Mouse (Mus musculus) thymus, adult 18-20 months (tissue): ENCODE data around the gene Cand2.

Source experiments
- DNase-seq, 2 experiments: peaks; one replicate each; pipeline ENCODE4 v3.0.0; 2022; ENCODE audit warnings: mixed read lengths in 2 of 2

Cand2 gene

DNA sequence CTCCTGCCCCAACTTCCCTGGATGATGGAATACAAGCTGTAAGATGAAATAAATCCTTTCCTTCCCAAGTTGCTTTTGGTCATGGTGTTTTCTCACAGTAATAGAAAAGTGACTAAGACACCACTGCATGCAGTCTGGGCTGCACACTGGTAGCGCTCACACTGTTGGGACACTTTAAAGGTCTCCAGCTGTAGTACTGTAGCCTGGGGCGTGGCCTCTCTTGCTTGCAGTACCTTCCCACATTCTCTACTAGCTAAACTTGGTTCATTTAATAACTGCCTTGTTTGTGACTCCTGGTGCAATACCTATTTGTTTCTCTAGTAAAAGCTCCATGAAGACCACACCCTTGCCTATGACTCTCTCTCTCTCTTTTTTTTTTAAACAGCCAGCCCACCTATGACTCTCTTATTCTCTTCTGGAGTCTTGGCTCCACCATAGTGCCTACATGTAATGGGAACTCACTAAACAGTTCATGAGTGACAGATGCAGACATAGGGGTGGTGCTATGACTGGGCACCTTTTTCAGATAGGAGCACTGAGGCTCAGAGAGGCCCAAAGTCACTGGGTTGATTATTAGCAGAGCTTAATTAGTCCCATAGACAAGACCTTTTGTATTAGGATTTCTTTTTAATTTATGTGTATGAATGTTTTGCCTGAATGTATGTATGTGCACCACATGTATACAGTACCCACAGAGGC, 58.0 kb downstream of the Cand2 start:
- DNase-seq: no peak

DNA sequence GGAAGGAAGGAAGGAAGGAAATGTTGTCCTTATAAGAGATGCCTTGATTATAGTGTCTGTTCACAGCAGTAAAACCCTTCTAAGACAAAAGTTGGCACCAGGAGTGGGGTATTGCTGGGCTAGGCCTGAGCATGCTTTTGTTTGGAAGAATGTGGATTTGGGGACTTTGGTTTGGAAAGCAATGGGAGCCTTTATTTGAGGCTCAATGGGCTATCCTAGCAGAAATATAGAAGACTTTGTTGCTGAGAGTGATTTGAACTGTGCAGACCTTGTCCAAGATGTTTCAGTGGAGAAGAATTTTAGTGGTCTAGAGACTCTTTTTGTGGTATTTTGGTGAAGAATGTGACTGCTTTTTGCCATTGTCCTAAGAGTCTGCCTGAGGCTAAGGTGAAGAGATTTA, 59.5 kb downstream of the Cand2 start:
- DNase-seq: no peak

- peak; percentile 58 to 71 for DNase-seq
Observed at GRCm38 (mm10) chr6:115838161-115838597, 63.8 kb downstream of the Cand2 start, which contains the start of gene Efcab12. Gene Efcab12 (minus strand): TSS chr6:115838412.

DNA sequence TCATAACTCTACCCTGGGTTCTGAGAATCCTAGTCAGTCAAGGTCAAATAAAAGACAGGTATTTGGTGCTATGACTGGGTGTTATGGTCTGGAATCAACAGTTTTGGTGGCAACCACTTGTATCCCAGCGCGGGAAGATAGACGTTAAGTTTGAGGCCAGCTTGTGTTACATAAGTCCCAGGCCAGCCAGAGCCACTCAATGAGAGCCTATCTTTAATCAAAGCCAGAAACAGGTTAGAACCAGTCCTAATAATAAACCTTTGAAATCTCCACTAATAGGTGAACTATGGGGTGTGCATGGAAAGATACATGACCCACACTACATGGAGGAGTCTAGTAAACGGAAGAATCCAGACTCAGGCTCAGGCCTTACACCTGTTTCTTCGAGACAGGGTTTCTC, 64.4 kb downstream of the Cand2 start:
- no peak for DNase-seq

DNA sequence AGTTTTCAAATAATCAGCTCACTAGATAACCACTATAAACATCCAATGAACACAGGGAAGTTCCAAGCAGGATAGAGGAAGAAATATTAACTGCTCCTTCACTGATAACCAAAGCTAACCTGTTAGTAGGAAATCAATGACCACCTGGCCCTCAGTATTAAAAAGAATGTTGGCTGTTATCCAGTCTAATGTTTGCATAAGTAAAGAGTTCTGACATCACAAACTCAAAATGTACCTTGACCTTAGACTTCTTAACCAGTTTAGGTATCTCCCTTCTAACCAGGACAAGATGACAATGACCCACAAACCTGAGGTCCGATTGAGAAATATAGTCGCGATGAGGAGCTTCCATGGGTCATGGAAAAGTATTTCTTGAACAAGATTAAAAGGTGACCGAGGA, 70.7 kb downstream of the Cand2 start:
- DNase-seq: no peak

DNA sequence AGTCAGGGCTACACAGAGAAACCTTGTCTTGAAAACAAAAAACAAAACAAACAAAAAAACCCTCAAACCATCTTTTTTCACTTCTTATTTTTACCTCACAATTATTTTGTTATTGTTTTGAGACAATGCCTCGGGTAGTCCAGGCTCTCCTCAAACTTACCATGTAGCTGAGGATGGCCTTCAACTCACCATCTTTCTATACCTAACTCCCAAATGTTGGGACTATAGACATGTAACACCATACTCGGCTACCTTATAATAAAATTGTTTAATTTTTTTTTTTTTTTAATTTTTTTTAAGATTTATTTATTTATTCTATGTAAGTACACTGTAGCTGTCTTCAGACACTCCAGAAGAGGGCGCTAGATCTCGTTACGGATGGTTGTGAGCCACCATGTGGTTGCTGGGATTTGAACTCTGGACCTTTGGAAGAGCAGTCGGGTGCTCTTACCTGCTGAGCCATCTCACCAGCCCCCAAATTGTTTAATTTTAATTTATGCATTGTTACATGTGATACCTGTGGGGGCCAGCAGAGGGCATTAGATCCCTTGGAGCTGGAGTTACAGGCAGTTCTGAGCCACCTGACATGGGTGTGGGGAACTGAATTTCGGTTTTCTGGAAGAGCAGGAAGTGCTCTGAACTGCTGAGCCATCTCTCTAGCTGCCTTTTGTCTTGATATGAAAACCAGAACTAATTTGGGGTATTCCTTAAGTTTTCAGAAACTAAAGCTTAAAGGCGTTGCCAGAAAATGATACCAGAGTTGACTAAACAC, 72.5 kb downstream of the Cand2 start:
- peak; percentile 21 to 43 for DNase-seq

GRCm38 (mm10) chr6:115848598-115849304, 74.4 kb downstream of the Cand2 start:
- DNase-seq: no peak

GRCm38 (mm10) chr6:115852446-115853090, 78.2 kb downstream of the Cand2 start:
- no peak for DNase-seq

DNA sequence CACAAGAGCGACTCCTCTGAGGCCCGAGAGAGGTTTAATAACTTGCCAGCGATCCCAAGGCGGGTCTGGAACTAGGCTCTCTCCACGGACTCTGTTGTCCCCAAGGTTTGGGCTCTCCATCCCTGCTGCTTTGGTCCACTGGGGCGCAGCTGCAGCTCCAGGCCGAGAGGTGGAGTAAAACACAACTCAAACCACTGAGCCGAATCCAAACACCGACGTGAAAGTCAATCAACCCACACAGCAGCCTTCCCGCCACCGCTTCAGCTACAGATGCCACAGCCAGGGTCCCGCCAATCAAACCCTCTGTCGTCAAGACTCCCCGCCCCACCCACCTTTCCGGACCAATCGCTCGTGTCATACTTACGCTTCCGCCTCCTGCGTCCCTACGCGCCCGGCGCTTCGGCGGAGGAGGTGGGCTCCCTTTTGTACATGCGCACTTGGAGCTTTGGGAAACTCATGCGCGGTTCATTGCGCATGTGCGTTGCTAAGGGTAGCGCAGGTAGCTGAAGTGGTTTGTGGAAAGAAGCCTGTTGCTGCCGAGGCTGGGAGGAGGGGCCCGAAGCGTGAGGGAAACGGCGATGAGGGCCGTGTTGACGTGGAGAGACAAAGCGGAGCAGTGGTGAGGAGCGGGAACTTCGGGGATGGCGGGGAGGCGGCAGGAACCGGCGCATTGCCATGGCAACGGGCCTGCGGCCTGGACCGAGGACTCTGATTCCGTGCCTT, 78.9 kb downstream of the Cand2 start, which contains the start of the genes Mbd4 and Ift122:
Gene Mbd4, minus strand, starts transcription at position 281 of the 723 bp plus-strand sequence.
Gene Ift122, plus strand, starts transcription at position 380 of the 723 bp plus-strand sequence.
- peak; percentile 99 to 100 for DNase-seq

DNA sequence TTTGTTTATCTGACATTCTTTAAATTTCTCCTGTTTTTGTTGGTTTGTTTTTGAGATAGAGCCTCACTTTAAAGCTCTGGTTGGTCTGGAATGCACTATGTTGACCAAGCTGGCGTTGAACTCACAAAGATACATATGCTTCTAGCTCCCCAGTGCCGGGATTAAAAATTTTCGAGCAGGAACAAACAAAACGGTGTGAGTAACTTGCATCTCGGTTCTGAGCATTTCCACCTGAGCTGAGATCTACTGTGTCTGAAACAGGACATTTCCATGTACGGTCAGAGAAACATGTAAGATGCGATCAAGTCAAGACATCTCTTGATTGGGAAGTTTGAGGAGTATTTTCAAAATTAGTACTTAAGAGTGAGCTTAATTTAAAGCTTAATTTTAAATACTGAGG, 79.6 kb downstream of the Cand2 start:
- no peak for DNase-seq

- DNase-seq: no peak
Observed at GRCm38 (mm10) chr6:115854432-115854831, 80.1 kb downstream of the Cand2 start.
